Mouse (Mus musculus) left cerebral cortex, postnatal 25 days (tissue): ENCODE data around the gene Itga10. TPM values are rescaled to one million over a fixed set of nuclear protein-coding genes. Genes with fewer than 3 reads are reported as not detected.
A peak's percentile ranks its signal among the peaks of the same experiment; 100 is the strongest.

Experiments
- DNase-seq, 2 experiments: peaks; one replicate each; pipeline ENCODE4 v3.0.0; 2022; ENCODE audit warnings: low spot score in 2 of 2, mixed read lengths in 1 of 2
- intact Hi-C: fragments of 180-260 bp; cut with DNase I; formaldehyde crosslinking; loops from one replicate; pipeline ENCODE4 v1.15.1; 2025
- total RNA-seq, 2 experiments: library from RNA; stranded (reverse); gene quantifications; 2 replicates each; pipeline ENCODE4 v1.2.3; 2021

Gene Itga10
- total RNA-seq, 2 experiments from 2014 or later = 2.3 to 3.5 TPM

DNA sequence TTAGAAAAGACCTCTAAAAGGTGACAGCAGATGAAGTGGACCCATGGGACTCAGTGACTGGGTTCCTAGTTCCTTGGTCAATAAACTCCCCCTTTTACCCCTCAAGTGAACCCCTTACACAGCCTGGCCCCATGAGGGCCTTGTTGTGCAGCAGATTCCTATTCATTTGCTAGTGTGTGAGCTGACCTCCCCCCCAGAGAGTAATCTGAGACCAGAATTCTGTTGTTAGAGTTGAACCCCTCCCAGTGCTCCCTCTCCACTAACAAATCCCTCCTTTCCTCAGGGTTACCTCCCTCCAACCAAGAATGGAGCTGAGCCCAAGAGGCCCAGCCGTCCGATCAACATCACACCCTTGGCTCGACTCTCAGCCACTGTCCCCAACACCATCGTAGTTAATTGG is 55.6 kb downstream of the Itga10 start:
- intact Hi-C loops = no loop called here
- DNase-seq = no peak

DNA sequence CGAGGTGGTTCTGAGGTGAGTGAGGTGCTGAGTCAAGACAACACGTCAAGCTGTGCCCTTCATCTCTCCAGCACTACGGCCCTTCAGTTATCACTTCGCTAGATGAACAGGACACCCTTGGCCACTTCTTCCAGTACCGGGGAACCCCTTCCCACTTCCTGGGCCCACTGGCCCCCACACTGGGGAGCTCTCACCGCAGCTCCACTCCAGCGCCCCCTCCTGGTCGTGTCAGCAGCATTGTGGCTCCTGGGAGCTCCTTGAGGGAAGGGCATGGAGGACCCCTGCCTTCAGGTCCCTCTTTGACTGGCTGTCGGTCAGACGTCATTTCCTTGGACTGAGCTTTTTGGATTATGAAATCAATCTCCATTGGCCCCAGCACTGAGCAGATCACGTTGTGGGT is 59.4 kb downstream of the Itga10 start:
- DNase-seq = no peak
- intact Hi-C loops = no loop called here

DNA sequence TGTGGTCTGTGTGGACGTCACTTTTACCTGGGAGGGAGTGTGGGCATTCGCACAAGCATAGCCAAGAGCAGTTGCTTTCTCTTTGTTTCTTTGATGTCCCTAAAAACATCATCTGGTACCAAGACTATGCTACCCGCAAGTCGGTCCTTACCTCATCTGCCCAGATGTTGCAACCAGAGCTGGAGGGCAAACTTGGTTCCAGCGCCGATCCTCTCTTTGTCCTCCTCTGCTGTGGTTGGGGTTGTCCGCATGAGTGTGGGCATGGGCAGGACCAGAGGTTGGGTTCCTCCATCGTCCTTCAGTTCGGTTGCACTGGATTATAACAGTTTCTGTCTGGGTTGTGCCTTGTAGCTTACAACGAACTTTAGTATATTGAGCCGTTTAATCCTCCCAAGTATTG is 60.8 kb downstream of the Itga10 start:
- no peak for DNase-seq
- intact Hi-C loops = no loop called here

DNA sequence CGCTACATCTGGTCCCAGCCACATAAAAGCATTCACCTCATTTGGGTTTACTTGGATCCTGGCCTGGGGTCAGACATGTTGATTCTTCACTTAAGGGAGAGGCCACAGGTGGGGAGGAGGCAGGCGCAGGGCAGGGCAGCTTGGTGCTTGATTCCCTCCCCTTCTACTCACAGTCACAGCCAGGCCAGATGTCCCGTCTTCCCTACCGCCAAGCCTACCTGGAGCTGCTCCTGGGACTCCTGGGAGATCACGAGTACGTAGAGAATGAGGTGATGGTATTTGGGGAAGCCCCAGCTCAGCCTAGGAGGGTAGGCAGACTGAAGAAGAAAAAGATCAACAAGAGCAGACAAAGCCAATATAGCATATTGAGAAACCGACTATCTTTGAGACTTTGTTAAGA is 61.6 kb downstream of the Itga10 start:
- intact Hi-C loops = no loop called here

DNA sequence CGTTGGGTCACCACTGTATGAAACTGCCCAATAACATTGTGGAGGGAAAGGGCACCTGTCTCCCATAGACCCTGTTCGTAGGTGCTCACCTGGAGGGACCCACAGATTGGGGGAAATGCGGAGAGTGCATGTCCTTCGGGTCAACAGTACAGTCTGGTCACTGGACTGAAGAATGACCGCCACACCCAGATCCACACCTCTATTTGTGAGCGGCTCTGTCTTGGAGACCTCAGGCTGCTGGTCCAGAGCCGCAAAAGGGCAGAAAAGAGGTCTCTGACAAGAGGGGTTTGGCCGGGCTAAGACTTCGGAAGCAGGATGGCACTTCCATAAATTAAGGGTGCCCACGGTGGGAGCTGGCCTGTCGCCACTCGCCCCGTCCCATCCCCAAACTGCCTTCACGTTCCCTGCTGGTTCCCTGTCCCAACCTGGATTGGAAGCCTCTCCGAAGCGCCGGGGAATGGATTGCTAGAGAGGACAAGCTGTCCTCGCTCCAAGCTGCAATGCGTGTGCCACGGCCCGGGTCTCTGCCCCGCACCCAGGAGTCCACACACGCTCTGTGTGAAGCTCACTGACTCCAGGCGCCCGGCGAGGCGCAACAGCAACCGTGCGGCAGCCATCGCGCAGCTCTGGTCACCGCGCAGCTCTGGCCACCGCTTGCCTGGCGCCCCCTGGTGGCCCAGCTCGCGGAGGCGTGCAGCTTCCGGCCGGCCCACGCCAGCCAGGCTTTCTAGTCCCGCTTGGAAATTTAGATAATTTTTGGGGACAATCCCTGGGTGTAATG is 62.7 kb downstream of the Itga10 start, which contains the start of gene Nudt17:
TSS of gene Nudt17 (minus strand) at position 660 of the 781 bp plus-strand sequence.
- intact Hi-C loops = loop anchor here (2.0 kb wide), 1 partner anchor 161 kb away; no protein-coding TSS in a partner anchor
- DNase-seq = peak; percentile 83 to 88

More for the DNA sequence above, 61.6 kb downstream of the Itga10 start:
- DNase-seq = no peak

DNA sequence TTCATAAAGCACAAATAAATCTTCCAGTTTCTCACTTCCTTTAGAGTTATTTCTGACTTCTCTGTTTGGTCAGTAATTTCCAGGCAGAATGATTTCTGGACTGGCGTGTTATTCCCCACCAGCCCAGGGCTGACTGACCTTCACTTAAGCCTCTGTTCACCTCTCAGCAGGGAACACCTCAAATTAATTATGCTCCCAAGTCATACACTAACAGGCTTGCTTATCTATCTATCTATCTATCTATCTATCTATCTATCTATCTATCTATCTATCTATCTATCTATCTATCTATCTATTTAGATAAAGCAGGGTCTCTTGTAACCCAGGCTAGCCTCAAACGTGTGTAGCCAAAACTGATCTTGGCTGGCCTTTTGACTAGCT is 63.3 kb downstream of the Itga10 start:
- no peak for DNase-seq
- intact Hi-C loops = loop anchor here (2.0 kb wide), 1 partner anchor 162 kb away; no protein-coding TSS in a partner anchor

Other genes with a start within 250 kb of the Itga10 start
- gene BC107364, start 193.3 kb upstream of the Itga10 start, total RNA-seq = not detected
- gene Hfe2, start 120.4 kb upstream of the Itga10 start, total RNA-seq = 1 to 10 TPM in 1 of 2 experiments, under 1 TPM in 1; 0.85 to 1.4 TPM
- gene Txnip, start 87.6 kb upstream of the Itga10 start, total RNA-seq = 10 to 100 TPM; 18.3 to 18.5 TPM
- gene Gm16253, start 68.6 kb upstream of the Itga10 start, total RNA-seq = not detected
- 10 to 100 TPM; 20.7 to 21.2 TPM for gene Polr3gl, start 51.4 kb upstream of the Itga10 start, total RNA-seq
- gene Ankrd34a, start 48.9 kb upstream of the Itga10 start, total RNA-seq = 10 to 100 TPM; 73.5 to 74.2 TPM
- gene Lix1l, start 44.4 kb upstream of the Itga10 start, total RNA-seq = 10 to 100 TPM; 18.6 to 20.5 TPM
- gene Rbm8a, start 15.7 kb upstream of the Itga10 start, total RNA-seq = 10 to 100 TPM; 34.2 to 46.3 TPM
- gene Pex11b, start 10.2 kb upstream of the Itga10 start, total RNA-seq = 10 to 100 TPM; 51.6 to 53.3 TPM
- under 1 TPM; 0.28 to 0.34 TPM for gene Gm42957, start 10.1 kb upstream of the Itga10 start, total RNA-seq
- 1 to 10 TPM; 6.8 to 7.0 TPM for gene Ankrd35, start 24.5 kb downstream of the Itga10 start, total RNA-seq
- gene Pias3, start 50.8 kb downstream of the Itga10 start, total RNA-seq = 10 to 100 TPM; 23.4 to 24.5 TPM
- gene Nudt17, start 63.0 kb downstream of the Itga10 start, total RNA-seq = 10 to 100 TPM in 1 of 2 experiments, 1 to 10 TPM in 1; 7.6 to 10.0 TPM
- gene Polr3c, start 82.0 kb downstream of the Itga10 start, total RNA-seq = 10 to 100 TPM; 25.0 to 27.5 TPM
- gene Rnf115, start 82.1 kb downstream of the Itga10 start, total RNA-seq = 10 to 100 TPM; 68.8 to 70.2 TPM
- under 1 TPM; 0.50 to 0.53 TPM for gene Pdzk1, start 183.7 kb downstream of the Itga10 start, total RNA-seq
- gene Cd160, start 183.8 kb downstream of the Itga10 start, total RNA-seq = not detected